In genomic region chr17:15826928-15827327, GRCm38 (mm10) we compare ENCODE assay signal across 8 mouse cellular contexts. TPM values are rescaled to one million over a fixed set of nuclear protein-coding genes. Genes with fewer than 3 reads are reported as not detected.
A peak's percentile ranks its signal among the peaks of the same experiment; 100 is the strongest.
DNase-seq lines count a peak whose midpoint lies in the region; ATAC-seq and TF ChIP-seq lines count a peak whose summit lies in the region.

No protein-coding gene starts in this region.

- peak overlapping the region; percentile 80 for H3K4me2 ChIP-seq in heart, embryonic 12.5 days
- peak overlapping the region; percentile 29 for H3K4me2 ChIP-seq in CH12.LX (ENCODE audit: insufficient read depth, low read depth, poor library complexity, severe bottlenecking)
- H3K4me2 ChIP-seq in embryonic facial prominence, embryonic 12.5 days (replicated peaks): peak overlapping the region; percentile 65
- H3K4me2 ChIP-seq in limb, embryonic 11.5 days (ENCODE audit: low read depth, severe bottlenecking): peak overlapping the region; percentile 83

- H3K4me3 ChIP-seq in heart, embryonic 12.5 days: peak overlapping the region; percentile 82
- peak overlapping the region; percentile 61 to 82 (median 80) for H3K4me3 ChIP-seq in CH12.LX (replicated peaks in 1 of 3; ENCODE audit: low read depth in 2 of 3, low read length in 2 of 3, poor library complexity in 1 of 3)
- H3K4me3 ChIP-seq in embryonic facial prominence, embryonic 12.5 days: peak overlapping the region; percentile 82
- H3K4me3 ChIP-seq in limb, embryonic 11.5 days (ENCODE audit: low read depth, low read length): peak overlapping the region; percentile 95
- peak overlapping the region; percentile 90 for H3K4me3 ChIP-seq in small intestine, adult 2 months (ENCODE audit: low read depth, low read length)

- TF ChIP-seq RAD21 in CH12.LX (IDR thresholded peaks at IDR 0.05; ENCODE audit: low read depth, low read length): no peak

- no peak for TF ChIP-seq CTCF in CH12.LX (conservative IDR thresholded peaks at IDR 0.05 in 1 of 2, IDR thresholded peaks at IDR 0.05 in 1 of 2; ENCODE audit: low read depth in 2 of 2, low read length in 2 of 2)
- no peak for TF ChIP-seq CTCF in small intestine, adult 2 months (IDR thresholded peaks at IDR 0.05; ENCODE audit: extremely low read depth, insufficient read length, insufficient replicate concordance, low read depth, low read length)

- H3K36me3 ChIP-seq in heart, embryonic 12.5 days: no peaks in the 10 kb centered on the region
- peaks cover 0 to 16% of the 10 kb centered on the region in 2 experiments for H3K36me3 ChIP-seq in CH12.LX (replicated peaks in 1 of 2; ENCODE audit: control insufficient read depth in 1 of 2, insufficient read depth in 1 of 2, low read length in 1 of 2)
- no peaks in the 10 kb centered on the region for H3K36me3 ChIP-seq in embryonic facial prominence, embryonic 12.5 days
- H3K36me3 ChIP-seq in limb, embryonic 11.5 days (ENCODE audit: control insufficient read depth, insufficient read depth, low read length): no peaks in the 10 kb centered on the region
- no peaks in the 10 kb centered on the region for H3K36me3 ChIP-seq in small intestine, adult 2 months (ENCODE audit: control insufficient read depth, insufficient read depth, low read length)

- H3K9me3 ChIP-seq in heart, embryonic 12.5 days (replicated peaks): no peaks in the 10 kb centered on the region
- H3K9me3 ChIP-seq in CH12.LX (replicated peaks; ENCODE audit: low read length): peaks cover 11% of the 10 kb centered on the region
- no peaks in the 10 kb centered on the region for H3K9me3 ChIP-seq in embryonic facial prominence, embryonic 12.5 days
- no peaks in the 10 kb centered on the region for H3K9me3 ChIP-seq in limb, embryonic 11.5 days (ENCODE audit: control insufficient read depth, low read length)

- TF ChIP-seq POLR2A in CH12.LX (IDR thresholded peaks at IDR 0.05; ENCODE audit: low read depth, low read length): no peak
- TF ChIP-seq POLR2A in small intestine, adult 2 months (IDR thresholded peaks at IDR 0.05; ENCODE audit: low read depth, low read length): no peak; the same call in 1 of the 2 replicates

- H3K27ac ChIP-seq in heart, embryonic 12.5 days (ENCODE audit: poor library complexity, severe bottlenecking): peak overlapping the region; percentile 53
- H3K27ac ChIP-seq in CH12.LX (ENCODE audit: insufficient read depth, low read depth): no peak overlapping the region
- H3K27ac ChIP-seq in embryonic facial prominence, embryonic 12.5 days: peak overlapping the region; percentile 78
- H3K27ac ChIP-seq in limb, embryonic 11.5 days (replicated peaks; ENCODE audit: low read depth, low read length): peak overlapping the region; percentile 59; the same call in 1 of the 2 replicates
- peak overlapping the region; percentile 99 for H3K27ac ChIP-seq in small intestine, adult 2 months (ENCODE audit: insufficient read depth, low read depth, low read length)

- peaks cover 34% of the 10 kb centered on the region for H3K4me1 ChIP-seq in heart, embryonic 12.5 days (replicated peaks)
- peaks cover 2 to 33% of the 10 kb centered on the region in 2 experiments; a peak in 3 of 4 replicates for H3K4me1 ChIP-seq in CH12.LX (ENCODE audit: control insufficient read depth in 1 of 2, insufficient read depth in 2 of 2)
- peaks cover 32% of the 10 kb centered on the region for H3K4me1 ChIP-seq in embryonic facial prominence, embryonic 12.5 days
- H3K4me1 ChIP-seq in limb, embryonic 11.5 days (ENCODE audit: control insufficient read depth, insufficient read depth, low read length): peaks cover 11% of the 10 kb centered on the region; the same call in 1 of the 2 replicates
- H3K4me1 ChIP-seq in small intestine, adult 2 months (ENCODE audit: control insufficient read depth, insufficient read depth, insufficient read length, low read length): peaks cover 2% of the 10 kb centered on the region

- H3K79me2 ChIP-seq in CH12.LX (replicated peaks; ENCODE audit: control insufficient read depth, extremely low read depth, insufficient read depth, poor library complexity, severe bottlenecking): peaks cover 20% of the 10 kb centered on the region

- peak overlapping the region; percentile 66 for H3K9ac ChIP-seq in heart, embryonic 12.5 days
- H3K9ac ChIP-seq in CH12.LX (ENCODE audit: insufficient read depth, low read depth): peak overlapping the region; percentile 44
- H3K9ac ChIP-seq in embryonic facial prominence, embryonic 12.5 days: peak overlapping the region; percentile 11
- H3K9ac ChIP-seq in limb, embryonic 11.5 days (ENCODE audit: low read length): peak overlapping the region; percentile 47; the same call in 1 of the 2 replicates

- in situ Hi-C loops in CH12.LX (cut with MboI; ENCODE audit: low pct_ligation_motif_present, low pct_unique_long_range_greater_than_20kb, low sequenced_read_pairs): no loop called here

- H3K27me3 ChIP-seq in heart, embryonic 12.5 days (replicated peaks): 0 out of 2 replicates have a peak, but pooled peaks cover 3% of the 10 kb centered on the region
- no peaks in the 10 kb centered on the region for H3K27me3 ChIP-seq in CH12.LX (replicated peaks)
- H3K27me3 ChIP-seq in embryonic facial prominence, embryonic 12.5 days: no peaks in the 10 kb centered on the region
- 0 out of 2 replicates have a peak, but pooled peaks cover 5% of the 10 kb centered on the region for H3K27me3 ChIP-seq in limb, embryonic 11.5 days (ENCODE audit: control insufficient read depth, insufficient read depth, low read length)
- no peaks in the 10 kb centered on the region for H3K27me3 ChIP-seq in small intestine, adult 2 months (ENCODE audit: control insufficient read depth, insufficient read depth, low read length)

- no peak for TF ChIP-seq EP300 in CH12.LX (IDR thresholded peaks at IDR 0.05; ENCODE audit: low read length)

- dilution Hi-C loops in CH12.LX (cut with MboI; ENCODE audit: extremely low pct_ligation_motif_present, extremely low pct_unique_long_range_greater_than_20kb, low sequenced_read_pairs): no loop called here

- DNase-seq in heart, postnatal 4 days: no peak
- DNase-seq in CH12.LX (ENCODE audit: extremely low read depth): no peak
- no peak for DNase-seq in limb, embryonic 11.5 days (ENCODE audit: low spot score)
- no peak for DNase-seq in left cerebral cortex, adult 18-20 months (ENCODE audit: low spot score in 2 of 2)
- no peak for DNase-seq in layer of hippocampus, adult 8-10 months (ENCODE audit: low spot score in 2 of 2)

- 0% methylated on average over 18 of the region's 18 CpGs for WGBS in heart, embryonic 12.5 days
- under 1% methylated on average over 18 of the region's 18 CpGs for WGBS in embryonic facial prominence, embryonic 12.5 days
- WGBS in limb, embryonic 11.5 days: under 1% methylated on average over 18 of the region's 18 CpGs
- WGBS in small intestine, adult 2 months: under 1% methylated on average over 18 of the region's 18 CpGs

- ATAC-seq in heart, embryonic 12.5 days (ENCODE audit: insufficient number of reproducible peaks, low FRiP score): no peak; the same call in 1 of the 2 replicates
- no peak for ATAC-seq in embryonic facial prominence, embryonic 12.5 days (ENCODE audit: insufficient number of reproducible peaks, insufficient read depth, low FRiP score, low TSS enrichment)
- peak; percentile 47 for ATAC-seq in limb, embryonic 11.5 days (ENCODE audit: insufficient number of reproducible peaks, low FRiP score, low TSS enrichment, low read depth)

TF ChIP-seq in CH12.LX, 34 proteins besides CTCF, POLR2A, EP300 and RAD21:
- TF ChIP-seq MYC (IDR thresholded peaks at IDR 0.05; ENCODE audit: low read depth, low read length): no peak
- 0 out of 2 replicates have a peak, but pooled peaks have one; percentile 4 for TF ChIP-seq TBP (conservative IDR thresholded peaks at IDR 0.05; ENCODE audit: low read depth, low read length)
- no peak for TF ChIP-seq CHD2 (IDR thresholded peaks at IDR 0.05; ENCODE audit: low read length)
- TF ChIP-seq JUN (IDR thresholded peaks at IDR 0.05; ENCODE audit: insufficient read depth, low read depth, low read length): no peak

RNA-seq across cellular contexts. Expression of gene Rgmb, which starts 3.9 kb away (rescaled TPM):
- 13.8 and 15.6 TPM in 2 replicates for polyA plus RNA-seq in heart, embryonic 12.5 days (2016; fragmentation: Nextera tagmentation; extraction: Ambion mirVana)
- 10 to 100 TPM; 18.5 to 22.7 TPM for total RNA-seq in heart, postnatal 4 days (2021)
- total RNA-seq in CH12.LX (2012; rRNA removed) (2.3 and 2.8 TPM in 2 replicates), CH12.LX (2014; rRNA removed) (1.7 and 2.3 TPM in 2 replicates)
- 2.6 and 3.0 TPM in 2 replicates for polyA plus RNA-seq in CH12.LX (2012; ENCODE audit: insufficient read length, low read depth)
- 30.2 and 33.5 TPM in 2 replicates for polyA plus RNA-seq in embryonic facial prominence, embryonic 12.5 days (2016; fragmentation: Nextera tagmentation; extraction: Ambion mirVana)
- 19.4 and 21.8 TPM in 2 replicates for polyA plus RNA-seq in limb, embryonic 11.5 days (2014; fragmentation: Nextera tagmentation; extraction: Ambion mirVana)
- polyA plus RNA-seq in small intestine, adult 2 months (2012; rRNA removed): 76.1 and 97.5 TPM in 2 replicates
- total RNA-seq in left cerebral cortex, adult 18-20 months (2021): 10 to 100 TPM; 56.6 to 63.7 TPM
- total RNA-seq in layer of hippocampus, adult 8-10 months (2022): 10 to 100 TPM; 71.9 to 79.8 (median 75.3) TPM

Comparison
In these comparisons a context has a peak if more than half of its experiments do, and no peak if none do; other contexts are left out.
1. H3K4me2 ChIP-seq: peak in every context shown above with its lines; median percentile 83 in limb, embryonic 11.5 days; 80 in heart, embryonic 12.5 days; 65 in embryonic facial prominence, embryonic 12.5 days; 29 in CH12.LX.
2. H3K9ac ChIP-seq: peak in every context shown above with its lines; median percentile 66 in heart, embryonic 12.5 days; 47 in limb, embryonic 11.5 days; 44 in CH12.LX; 11 in embryonic facial prominence, embryonic 12.5 days.